Mouse (Mus musculus): ENCODE measurements around the gene Dgkh. TPM values are rescaled to one million over a fixed set of nuclear protein-coding genes. Genes with fewer than 3 reads are reported as not detected.
A peak's percentile ranks its signal among the peaks of the same experiment; 100 is the strongest.

The Dgkh gene
- polyA plus RNA-seq, 1 experiment: 49.3 TPM

GRCm38 (mm10) chr14:78722031-78722430, 10.5 kb downstream of the Dgkh start:
- H3K27ac ChIP-seq (ENCODE audit: control insufficient read depth, insufficient read depth, low read depth, low read length): no peak overlapping the region
- H3K4me1 ChIP-seq (ENCODE audit: control insufficient read depth, insufficient read depth, low read length): peaks cover 4% of the 10 kb centered on the region
- H3K4me3 ChIP-seq (ENCODE audit: control insufficient read depth, low read depth, low read length): no peak overlapping the region
- H3K27me3 ChIP-seq (ENCODE audit: control insufficient read depth, insufficient read depth, low read length): no peaks in the 10 kb centered on the region
- no peaks in the 10 kb centered on the region for H3K36me3 ChIP-seq (ENCODE audit: control insufficient read depth, insufficient read depth, low read length)
- TF ChIP-seq CTCF (IDR thresholded peaks at IDR 0.05; ENCODE audit: control insufficient read depth, insufficient read depth, insufficient replicate concordance, low read depth, low read length) (no peak), POLR2A (IDR thresholded peaks at IDR 0.05; ENCODE audit: control insufficient read depth, low read depth, low read length) (no peak)

GRCm38 (mm10) chr14:78716035-78716434, 16.5 kb downstream of the Dgkh start:
- Histone ChIP-seq H3K27me3 (ENCODE audit: control insufficient read depth, insufficient read depth, low read length) (no peaks in the 10 kb centered on the region), H3K4me1 (ENCODE audit: control insufficient read depth, insufficient read depth, low read length) (no peaks in the 10 kb centered on the region), H3K27ac (ENCODE audit: control insufficient read depth, insufficient read depth, low read depth, low read length) (no peak overlapping the region), H3K4me3 (ENCODE audit: control insufficient read depth, low read depth, low read length) (no peak overlapping the region), H3K36me3 (ENCODE audit: control insufficient read depth, insufficient read depth, low read length) (no peaks in the 10 kb centered on the region)
- no peak for TF ChIP-seq POLR2A (IDR thresholded peaks at IDR 0.05; ENCODE audit: control insufficient read depth, low read depth, low read length)
- TF ChIP-seq CTCF (IDR thresholded peaks at IDR 0.05; ENCODE audit: control insufficient read depth, insufficient read depth, insufficient replicate concordance, low read depth, low read length): no peak

GRCm38 (mm10) chr14:78712565-78713148, 19.9 kb downstream of the Dgkh start:
- Histone ChIP-seq H3K27ac (ENCODE audit: control insufficient read depth, insufficient read depth, low read depth, low read length) (no peak overlapping the region), H3K4me3 (ENCODE audit: control insufficient read depth, low read depth, low read length) (no peak overlapping the region), H3K36me3 (ENCODE audit: control insufficient read depth, insufficient read depth, low read length) (no peaks in the 10 kb centered on the region), H3K27me3 (ENCODE audit: control insufficient read depth, insufficient read depth, low read length) (no peaks in the 10 kb centered on the region), H3K4me1 (ENCODE audit: control insufficient read depth, insufficient read depth, low read length) (no peaks in the 10 kb centered on the region)
- TF ChIP-seq CTCF (IDR thresholded peaks at IDR 0.05; ENCODE audit: control insufficient read depth, insufficient read depth, insufficient replicate concordance, low read depth, low read length): no peak
- no peak for TF ChIP-seq POLR2A (IDR thresholded peaks at IDR 0.05; ENCODE audit: control insufficient read depth, low read depth, low read length)

- Histone ChIP-seq H3K4me3 (ENCODE audit: control insufficient read depth, low read depth, low read length) (no peak overlapping the region), H3K4me1 (ENCODE audit: control insufficient read depth, insufficient read depth, low read length) (no peaks in the 10 kb centered on the region; the same call in 1 of the 2 replicates), H3K36me3 (ENCODE audit: control insufficient read depth, insufficient read depth, low read length) (no peaks in the 10 kb centered on the region), H3K27me3 (ENCODE audit: control insufficient read depth, insufficient read depth, low read length) (no peaks in the 10 kb centered on the region), H3K27ac (ENCODE audit: control insufficient read depth, insufficient read depth, low read depth, low read length) (no peak overlapping the region)
- TF ChIP-seq CTCF (IDR thresholded peaks at IDR 0.05; ENCODE audit: control insufficient read depth, insufficient read depth, insufficient replicate concordance, low read depth, low read length) (no peak), POLR2A (IDR thresholded peaks at IDR 0.05; ENCODE audit: control insufficient read depth, low read depth, low read length) (no peak)
These were observed 21.9 kb downstream of the Dgkh start for GRCm38 (mm10) chr14:78710647-78711046.

- TF ChIP-seq POLR2A (IDR thresholded peaks at IDR 0.05; ENCODE audit: control insufficient read depth, low read depth, low read length): no peak
- no peak for TF ChIP-seq CTCF (IDR thresholded peaks at IDR 0.05; ENCODE audit: control insufficient read depth, insufficient read depth, insufficient replicate concordance, low read depth, low read length)
These were observed 27.0 kb downstream of the Dgkh start for GRCm38 (mm10) chr14:78705616-78706015.

GRCm38 (mm10) chr14:78703989-78704388, 28.6 kb downstream of the Dgkh start:
- H3K4me3 ChIP-seq (ENCODE audit: control insufficient read depth, low read depth, low read length): peak overlapping the region; percentile 23; the same call in 1 of the 2 replicates
- H3K27me3 ChIP-seq (ENCODE audit: control insufficient read depth, insufficient read depth, low read length): no peaks in the 10 kb centered on the region
- no peak overlapping the region for H3K27ac ChIP-seq (ENCODE audit: control insufficient read depth, insufficient read depth, low read depth, low read length)
- H3K4me1 ChIP-seq (ENCODE audit: control insufficient read depth, insufficient read depth, low read length): no peaks in the 10 kb centered on the region; the same call in 1 of the 2 replicates
- TF ChIP-seq POLR2A (IDR thresholded peaks at IDR 0.05; ENCODE audit: control insufficient read depth, low read depth, low read length) (no peak), CTCF (IDR thresholded peaks at IDR 0.05; ENCODE audit: control insufficient read depth, insufficient read depth, insufficient replicate concordance, low read depth, low read length) (no peak)
- H3K36me3 ChIP-seq (ENCODE audit: control insufficient read depth, insufficient read depth, low read length): no peaks in the 10 kb centered on the region

More at GRCm38 (mm10) chr14:78705616-78706015, 27.0 kb downstream of the Dgkh start:
- Histone ChIP-seq H3K4me1 (ENCODE audit: control insufficient read depth, insufficient read depth, low read length) (no peaks in the 10 kb centered on the region; the same call in 1 of the 2 replicates), H3K27me3 (ENCODE audit: control insufficient read depth, insufficient read depth, low read length) (no peaks in the 10 kb centered on the region), H3K4me3 (ENCODE audit: control insufficient read depth, low read depth, low read length) (no peak overlapping the region), H3K36me3 (ENCODE audit: control insufficient read depth, insufficient read depth, low read length) (no peaks in the 10 kb centered on the region), H3K27ac (ENCODE audit: control insufficient read depth, insufficient read depth, low read depth, low read length) (no peak overlapping the region)

- H3K27ac ChIP-seq (ENCODE audit: control insufficient read depth, insufficient read depth, low read depth, low read length): no peak overlapping the region
- peak; percentile 28; the same call in 1 of the 2 replicates for TF ChIP-seq POLR2A (IDR thresholded peaks at IDR 0.05; ENCODE audit: control insufficient read depth, low read depth, low read length)
- TF ChIP-seq CTCF (IDR thresholded peaks at IDR 0.05; ENCODE audit: control insufficient read depth, insufficient read depth, insufficient replicate concordance, low read depth, low read length): no peak
- peak overlapping the region; percentile 5 for H3K4me3 ChIP-seq (ENCODE audit: control insufficient read depth, low read depth, low read length)
- H3K4me1 ChIP-seq (ENCODE audit: control insufficient read depth, insufficient read depth, low read length): no peaks in the 10 kb centered on the region; the same call in 1 of the 2 replicates
- no peaks in the 10 kb centered on the region for H3K36me3 ChIP-seq (ENCODE audit: control insufficient read depth, insufficient read depth, low read length)
- no peaks in the 10 kb centered on the region for H3K27me3 ChIP-seq (ENCODE audit: control insufficient read depth, insufficient read depth, low read length)
These were observed 29.2 kb downstream of the Dgkh start for GRCm38 (mm10) chr14:78703361-78703760.
